Mouse (Mus musculus): Measurements from ENCODE around the gene Clec4b1. TPM values are rescaled to one million over a fixed set of nuclear protein-coding genes. Genes with fewer than 3 reads are reported as not detected.
"Not testable (repeated sequence)": the region's sequence is repeated elsewhere in the genome, so short reads cannot be mapped to it uniquely, and the experiment has no call there.

Clec4b1 gene
- polyA plus RNA-seq (2015; fragmentation: Nextera tagmentation; extraction: Ambion mirVana), result not detected in 2 replicates

DNA sequence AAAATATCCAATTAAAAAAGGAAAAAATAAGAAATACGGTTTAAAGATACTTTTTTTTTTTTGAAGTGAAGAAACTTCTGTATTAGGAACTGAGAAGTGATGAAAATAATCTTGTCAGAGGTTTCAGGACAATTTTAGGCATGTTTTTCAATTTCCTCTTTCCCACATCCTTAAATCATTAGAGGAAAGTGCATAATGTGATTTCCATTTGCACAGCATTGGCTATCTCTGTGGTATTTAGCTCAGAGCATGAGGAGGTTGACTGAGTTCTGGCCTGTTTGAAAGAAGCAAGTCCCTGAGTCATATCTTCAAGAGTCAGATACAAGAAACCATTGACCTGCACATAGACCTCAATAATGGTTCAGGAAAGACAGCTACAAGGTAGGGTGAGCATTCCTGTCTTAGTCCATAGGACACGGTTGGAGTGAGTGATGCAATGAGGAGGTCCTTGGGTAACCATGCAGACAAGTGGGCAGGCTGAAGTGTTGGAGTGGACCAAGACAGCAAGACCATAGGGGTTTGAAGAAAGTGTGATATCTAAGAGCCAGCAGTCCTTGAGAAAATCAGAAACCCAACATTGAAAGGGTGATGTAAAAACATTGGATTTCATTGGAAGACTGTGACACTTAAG, at the start of gene Clec4b1:
Gene Clec4b1 (plus strand): TSS at position 221 of the 631 bp plus-strand sequence.
- Histone ChIP-seq H3K27ac (no peak within 1 kb of the TSS), H3K4me1 (replicated peaks) (no peaks in the 10 kb centered on the region), H3K9me3 (no peaks in the 10 kb centered on the region), H3K9ac (no peak within 1 kb of the TSS), H3K27me3 (replicated peaks) (no peaks in the 10 kb centered on the region), H3K36me3 (no peaks in the 10 kb centered on the region), H3K4me3 (replicated peaks) (no peak within 1 kb of the TSS), H3K4me2 (replicated peaks) (no peak within 1 kb of the TSS)
- ATAC-seq, result no peak
- WGBS, result 78% methylated on average over 2 of the region's 2 CpGs

DNA sequence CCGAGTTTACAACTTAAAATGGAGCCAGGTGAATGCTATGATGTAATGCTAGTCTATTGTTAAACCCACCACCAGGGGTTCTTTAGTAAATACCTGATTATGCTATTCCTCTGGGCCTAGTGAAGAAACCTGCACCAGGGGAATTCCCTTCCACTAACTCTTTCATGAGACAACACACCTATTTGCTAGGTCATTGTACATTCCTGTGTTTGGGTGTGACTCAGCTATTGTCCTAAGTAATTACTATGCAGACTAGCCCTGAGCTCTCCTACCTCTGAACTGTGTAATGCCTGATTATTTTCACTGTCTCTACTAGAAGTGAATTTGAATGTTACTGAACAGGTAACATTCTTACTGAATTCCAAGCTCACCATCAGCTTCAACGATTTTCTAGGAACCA, 45.1 kb upstream of the Clec4b1 start:
- ATAC-seq; H3K9ac ChIP-seq; H3K36me3 ChIP-seq; H3K27ac ChIP-seq; H3K9me3 ChIP-seq; H3K4me2 ChIP-seq (replicated peaks); H3K4me1 ChIP-seq (replicated peaks); H3K27me3 ChIP-seq (replicated peaks); H3K4me3 ChIP-seq (replicated peaks): not testable (repeated sequence)
- 78% methylated on average over 2 of the region's 2 CpGs for WGBS

DNA sequence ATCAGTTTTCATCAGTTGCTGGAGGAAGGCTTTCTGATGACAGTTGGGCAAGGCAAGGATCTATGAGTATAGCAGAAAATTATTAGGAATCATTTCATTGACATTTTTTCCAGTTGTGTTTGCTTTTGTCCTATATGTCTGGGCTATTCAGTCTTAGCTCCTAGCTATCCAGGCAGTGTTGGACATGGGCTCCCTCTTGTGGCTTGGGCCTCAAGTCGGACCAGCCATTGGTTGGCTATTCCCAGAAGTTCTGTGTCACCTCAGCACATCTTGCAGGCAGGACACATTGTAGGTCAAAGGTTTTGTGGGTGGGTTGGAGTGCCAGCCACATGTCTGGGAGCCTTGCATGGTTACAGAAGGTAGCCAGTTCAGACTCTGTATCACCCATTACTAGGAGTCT, 44.2 kb upstream of the Clec4b1 start:
- H3K27ac ChIP-seq, result no peak overlapping the region
- no peak overlapping the region for H3K4me3 ChIP-seq (replicated peaks)
- 77% methylated on average over 1 of the region's 1 CpGs for WGBS
- H3K36me3 ChIP-seq, result no peaks in the 10 kb centered on the region
- no peak overlapping the region for H3K4me2 ChIP-seq (replicated peaks)
- no peaks in the 10 kb centered on the region for H3K4me1 ChIP-seq (replicated peaks)
- no peak for ATAC-seq
- no peak overlapping the region for H3K9ac ChIP-seq
- no peaks in the 10 kb centered on the region for H3K9me3 ChIP-seq
- H3K27me3 ChIP-seq (replicated peaks), result no peaks in the 10 kb centered on the region

DNA sequence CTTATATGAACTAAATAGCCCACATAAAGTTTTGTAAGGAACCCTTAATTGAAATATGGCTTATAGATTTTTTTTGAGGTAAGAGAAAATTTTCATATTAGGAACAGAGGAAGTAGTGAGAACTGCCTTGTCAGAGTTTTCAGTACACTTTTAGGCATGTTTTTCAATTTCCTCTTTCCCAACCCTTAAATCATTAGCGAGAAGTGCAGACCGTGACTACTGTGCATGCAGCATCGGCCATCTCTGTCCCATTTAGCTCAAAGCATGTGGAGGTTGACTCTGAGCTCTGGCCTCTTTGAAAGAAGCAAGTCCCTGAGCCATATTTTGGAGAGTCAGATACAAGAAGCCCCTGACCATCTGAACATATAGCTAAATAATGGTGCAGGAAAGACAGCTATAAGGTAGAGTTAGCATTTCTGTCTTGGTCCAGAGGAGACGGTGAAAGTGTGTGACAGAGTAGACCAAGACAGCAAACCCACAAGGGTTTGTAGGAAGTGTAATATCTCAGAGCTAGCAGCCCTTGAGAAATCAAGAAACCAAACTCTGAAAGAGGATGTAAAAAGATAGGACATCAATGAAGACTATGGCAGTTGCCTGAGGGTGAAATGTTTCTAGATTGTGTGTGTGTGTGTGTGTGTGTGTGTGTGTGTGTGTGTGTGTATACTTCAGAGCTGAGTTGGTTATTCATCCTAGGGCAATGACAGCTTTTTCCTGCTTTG, 45.5 kb downstream of the Clec4b1 start:
- Histone ChIP-seq H3K36me3 (no peaks in the 10 kb centered on the region), H3K27ac (no peak overlapping the region), H3K4me1 (replicated peaks) (no peaks in the 10 kb centered on the region), H3K4me2 (replicated peaks) (no peak overlapping the region), H3K9ac (no peak overlapping the region), H3K4me3 (replicated peaks) (no peak overlapping the region), H3K9me3 (no peaks in the 10 kb centered on the region), H3K27me3 (replicated peaks) (no peaks in the 10 kb centered on the region)
- ATAC-seq, result no peak
- 87% methylated on average over 4 of the region's 4 CpGs for WGBS

DNA sequence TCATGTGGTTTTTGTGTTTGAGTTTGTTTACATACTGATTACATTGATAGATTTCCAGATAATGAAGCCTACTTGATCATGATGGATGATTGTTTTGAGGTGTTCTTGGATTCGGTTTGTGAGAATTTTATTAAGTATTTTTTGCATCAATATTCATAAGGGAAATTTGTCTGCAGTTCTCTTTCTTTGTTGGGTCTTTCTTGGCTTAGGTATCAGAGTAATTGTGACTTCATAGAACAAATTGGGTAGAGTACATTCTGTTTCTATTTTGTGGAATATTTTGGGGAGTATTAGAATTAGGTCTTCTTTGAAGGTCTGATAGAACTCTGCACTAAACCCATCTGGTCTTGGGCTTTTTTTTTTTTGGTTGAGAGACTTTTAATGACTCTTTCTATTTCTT, 56.4 kb downstream of the Clec4b1 start, which contains the start of gene Clec4a2:
Gene Clec4a2 (plus strand): TSS at position 301 of the 400 bp plus-strand sequence.
- ATAC-seq; H3K27me3 ChIP-seq (replicated peaks); H3K9ac ChIP-seq; H3K9me3 ChIP-seq; H3K27ac ChIP-seq; H3K36me3 ChIP-seq; H3K4me3 ChIP-seq (replicated peaks); H3K4me2 ChIP-seq (replicated peaks); H3K4me1 ChIP-seq (replicated peaks): not testable (repeated sequence)
- WGBS, result 71% methylated on average over 1 of the region's 1 CpGs

Other genes with a start within 250 kb of the Clec4b1 start
- gene Slc2a3, start 248.3 kb upstream of the Clec4b1 start, polyA plus RNA-seq (2015; fragmentation: Nextera tagmentation; extraction: Ambion mirVana), result 11.3 and 13.4 TPM in 2 replicates
- gene Foxj2, start 230.0 kb upstream of the Clec4b1 start, polyA plus RNA-seq (2015; fragmentation: Nextera tagmentation; extraction: Ambion mirVana), result 3.9 and 4.5 TPM in 2 replicates
- 2.5 TPM in 2 replicates for gene C3ar1, start 193.8 kb upstream of the Clec4b1 start, polyA plus RNA-seq (2015; fragmentation: Nextera tagmentation; extraction: Ambion mirVana)
- 56.3 and 59.8 TPM in 2 replicates for gene Necap1, start 175.5 kb upstream of the Clec4b1 start, polyA plus RNA-seq (2015; fragmentation: Nextera tagmentation; extraction: Ambion mirVana)
- 3.9 and 4.3 TPM in 2 replicates for gene Clec4a1, start 128.1 kb upstream of the Clec4b1 start, polyA plus RNA-seq (2015; fragmentation: Nextera tagmentation; extraction: Ambion mirVana)
- 3.7 and 4.3 TPM in 2 replicates for gene Clec4a3, start 97.4 kb upstream of the Clec4b1 start, polyA plus RNA-seq (2015; fragmentation: Nextera tagmentation; extraction: Ambion mirVana)
- not detected in 2 replicates for gene Clec4a4, start 59.6 kb upstream of the Clec4b1 start, polyA plus RNA-seq (2015; fragmentation: Nextera tagmentation; extraction: Ambion mirVana)
- 5.9 and 6.0 TPM in 2 replicates for gene Clec4a2, start 56.5 kb downstream of the Clec4b1 start, polyA plus RNA-seq (2015; fragmentation: Nextera tagmentation; extraction: Ambion mirVana)
- not detected in 2 replicates for gene Clec4b2, start 122.9 kb downstream of the Clec4b1 start, polyA plus RNA-seq (2015; fragmentation: Nextera tagmentation; extraction: Ambion mirVana)
- 5.1 and 5.7 TPM in 2 replicates for gene Clec4n, start 179.9 kb downstream of the Clec4b1 start, polyA plus RNA-seq (2015; fragmentation: Nextera tagmentation; extraction: Ambion mirVana)
- 0.18 TPM in 1 of 2 replicates, not detected in the other for gene Clec4d, start 212.1 kb downstream of the Clec4b1 start, polyA plus RNA-seq (2015; fragmentation: Nextera tagmentation; extraction: Ambion mirVana)
- gene Clec4e, start 239.9 kb downstream of the Clec4b1 start, polyA plus RNA-seq (2015; fragmentation: Nextera tagmentation; extraction: Ambion mirVana), result not detected in 2 replicates

All from intestine, embryonic 15.5 days (tissue).